Mouse (Mus musculus): ENCODE results near the gene Lyl1. TPM values are rescaled to one million over a fixed set of nuclear protein-coding genes. Genes with fewer than 3 reads are reported as not detected.
A peak's percentile ranks its signal among the peaks of the same experiment; 100 is the strongest.

Gene Lyl1
- total and polyA plus RNA-seq, 3 experiments, result 81.2 to 550 (median 138) TPM

DNA sequence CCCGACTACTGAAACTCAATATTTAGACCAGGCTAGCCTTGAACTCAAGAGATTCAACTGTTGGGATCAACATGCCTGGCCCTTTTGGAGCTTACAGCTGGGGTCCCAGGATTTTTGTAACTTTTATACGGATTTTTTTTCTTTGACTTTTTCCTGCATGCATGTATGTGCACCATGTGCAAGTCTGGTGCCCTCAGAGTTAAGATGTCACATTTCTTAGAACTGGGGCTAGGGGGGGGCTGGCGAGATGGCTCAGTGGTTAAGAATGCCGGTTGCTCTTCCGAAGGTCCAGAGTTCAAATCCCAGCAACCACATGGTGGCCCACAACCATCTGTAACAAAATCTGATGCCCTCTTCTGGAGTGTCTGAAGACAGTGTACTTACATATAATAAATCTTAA, 731 bp upstream of the Lyl1 start:
- TF ChIP-seq GATA1 (IDR thresholded peaks at IDR 0.05; ENCODE audit: borderline replicate concordance, low read length) (no peak), CTCF (IDR thresholded peaks at IDR 0.05; ENCODE audit: low read depth, low read length) (no peak), TAL1 (conservative IDR thresholded peaks at IDR 0.05; ENCODE audit: low read depth, low read length) (no peak), GATA2 (IDR thresholded peaks at IDR 0.05; ENCODE audit: borderline replicate concordance, low read depth, low read length) (no peak), POLR2AphosphoS5 (IDR thresholded peaks at IDR 0.05; ENCODE audit: insufficient replicate concordance, low read depth, low read length) (no peak)
- Histone ChIP-seq H3K36me3 (replicated peaks) (peaks cover 85% of the 10 kb centered on the region), H3K9me3 (replicated peaks) (no peaks in the 10 kb centered on the region), H3K27me3 (ENCODE audit: insufficient read depth, low read length) (no peaks in the 10 kb centered on the region), H3K4me1 (ENCODE audit: insufficient read depth, low read depth, low read length) (peaks cover 63% of the 10 kb centered on the region), H3K4me3 (ENCODE audit: low read depth, low read length) (peak overlapping the region; percentile 42; the same call in 1 of the 2 replicates)
- no peak for DNase-seq (ENCODE audit: low spot score)
- no peak for ATAC-seq (ENCODE audit: extremely low read depth, insufficient number of reproducible peaks, low FRiP score, poor library complexity, severe bottlenecking)

DNA sequence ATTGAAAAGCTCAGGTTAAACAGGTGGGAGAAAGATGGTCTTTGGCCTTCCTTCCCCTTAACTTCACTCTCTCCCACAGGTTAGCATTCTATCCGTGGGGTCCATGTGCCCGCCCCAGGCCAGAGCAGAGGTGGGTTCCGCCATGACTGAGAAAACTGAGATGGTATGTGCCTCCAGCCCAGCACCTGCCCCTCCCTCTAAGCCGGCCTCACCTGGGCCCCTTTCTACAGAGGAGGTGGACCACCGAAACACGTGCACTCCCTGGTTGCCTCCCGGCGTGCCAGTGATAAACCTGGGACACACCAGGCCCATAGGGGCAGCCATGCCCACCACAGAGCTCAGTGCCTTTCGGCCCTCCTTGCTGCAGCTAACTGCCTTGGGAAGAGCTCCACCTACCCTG, 1.3 kb downstream of the Lyl1 start:
- H3K4me1 ChIP-seq (ENCODE audit: insufficient read depth, low read depth, low read length), result peaks cover 66% of the 10 kb centered on the region
- no peaks in the 10 kb centered on the region for H3K27me3 ChIP-seq (ENCODE audit: insufficient read depth, low read length)
- H3K36me3 ChIP-seq (replicated peaks), result peaks cover 65% of the 10 kb centered on the region
- no peak for TF ChIP-seq CTCF (IDR thresholded peaks at IDR 0.05; ENCODE audit: low read depth, low read length)
- no peak; the same call in 1 of the 2 replicates for TF ChIP-seq POLR2AphosphoS5 (IDR thresholded peaks at IDR 0.05; ENCODE audit: insufficient replicate concordance, low read depth, low read length)
- no peak for TF ChIP-seq TAL1 (conservative IDR thresholded peaks at IDR 0.05; ENCODE audit: low read depth, low read length)
- TF ChIP-seq GATA1 (IDR thresholded peaks at IDR 0.05; ENCODE audit: borderline replicate concordance, low read length), result no peak
- TF ChIP-seq GATA2 (IDR thresholded peaks at IDR 0.05; ENCODE audit: borderline replicate concordance, low read depth, low read length), result no peak
- peak overlapping the region; percentile 81 for H3K4me3 ChIP-seq (ENCODE audit: low read depth, low read length)
- DNase-seq (ENCODE audit: low spot score) (no peak), ATAC-seq (ENCODE audit: extremely low read depth, insufficient number of reproducible peaks, low FRiP score, poor library complexity, severe bottlenecking) (no peak)
- no peaks in the 10 kb centered on the region for H3K9me3 ChIP-seq (replicated peaks)

DNA sequence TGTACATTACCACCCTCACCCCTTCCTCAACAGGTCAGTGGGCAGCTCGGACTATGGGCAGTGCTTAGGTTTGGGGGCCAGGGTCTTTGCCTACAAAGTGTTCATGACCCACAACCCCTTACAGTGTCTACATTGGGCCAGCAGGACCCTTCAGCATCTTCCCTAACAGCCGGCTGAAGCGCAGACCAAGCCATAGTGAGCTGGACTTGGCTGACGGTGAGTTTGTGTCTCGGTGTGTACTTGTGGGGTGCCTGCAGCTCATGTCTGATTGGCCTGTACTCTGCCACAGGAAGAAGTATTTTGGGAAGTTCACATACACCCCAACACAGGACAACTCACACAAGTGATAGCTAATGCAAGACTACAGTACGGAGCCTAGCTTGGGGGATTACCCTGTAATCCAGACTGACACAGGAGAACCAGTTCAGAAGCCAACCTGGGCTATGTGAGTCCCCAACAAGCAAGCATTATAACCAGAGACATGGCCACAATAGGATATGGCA, 1.8 kb downstream of the Lyl1 start:
- DNase-seq (ENCODE audit: low spot score) (no peak), ATAC-seq (ENCODE audit: extremely low read depth, insufficient number of reproducible peaks, low FRiP score, poor library complexity, severe bottlenecking) (no peak)
- peaks cover 66% of the 10 kb centered on the region for H3K4me1 ChIP-seq (ENCODE audit: insufficient read depth, low read depth, low read length)

DNA sequence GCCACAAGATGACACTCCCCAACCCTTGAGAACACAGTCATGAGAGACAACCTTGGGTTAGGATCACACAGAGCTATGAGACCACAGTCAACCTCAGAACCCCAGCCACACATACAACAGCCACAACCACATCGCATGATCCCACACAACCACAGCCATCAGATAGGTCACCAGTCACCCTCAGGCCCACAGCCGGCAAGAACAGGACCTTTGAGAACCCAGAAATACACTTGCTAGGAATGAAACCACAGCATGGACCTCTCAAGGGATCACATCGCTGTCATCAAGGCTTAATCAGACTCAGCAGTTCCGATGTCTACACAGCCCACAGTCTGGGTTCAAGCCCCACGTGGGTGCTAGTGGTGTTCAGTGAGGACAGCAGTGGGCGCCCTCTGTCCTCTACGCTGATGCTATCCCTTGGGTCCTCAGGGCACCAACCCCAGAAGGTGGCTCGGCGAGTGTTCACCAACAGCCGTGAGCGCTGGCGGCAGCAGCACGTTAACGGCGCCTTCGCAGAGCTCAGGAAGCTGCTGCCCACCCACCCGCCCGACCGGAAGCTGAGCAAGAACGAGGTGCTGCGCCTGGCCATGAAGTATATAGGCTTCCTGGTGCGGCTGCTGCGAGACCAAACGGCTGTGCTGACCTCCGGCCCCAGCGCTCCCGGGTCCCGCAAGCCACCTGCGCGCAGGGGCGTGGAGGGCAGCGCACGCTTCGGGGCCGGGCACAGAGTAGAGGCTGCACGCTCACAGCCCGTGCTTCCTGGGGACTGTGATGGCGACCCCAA, 2.4 kb downstream of the Lyl1 start:
- Histone ChIP-seq H3K4me1 (ENCODE audit: insufficient read depth, low read depth, low read length) (peaks cover 65% of the 10 kb centered on the region), H3K27me3 (ENCODE audit: insufficient read depth, low read length) (no peaks in the 10 kb centered on the region), H3K36me3 (replicated peaks) (peaks cover 54% of the 10 kb centered on the region), H3K9me3 (replicated peaks) (no peaks in the 10 kb centered on the region), H3K4me3 (ENCODE audit: low read depth, low read length) (peak overlapping the region; percentile 81)
- DNase-seq (ENCODE audit: low spot score), result no peak
- ATAC-seq (ENCODE audit: extremely low read depth, insufficient number of reproducible peaks, low FRiP score, poor library complexity, severe bottlenecking), result no peak
- TF ChIP-seq GATA1 (IDR thresholded peaks at IDR 0.05; ENCODE audit: borderline replicate concordance, low read length) (no peak), TAL1 (conservative IDR thresholded peaks at IDR 0.05; ENCODE audit: low read depth, low read length) (no peak), POLR2AphosphoS5 (IDR thresholded peaks at IDR 0.05; ENCODE audit: insufficient replicate concordance, low read depth, low read length) (no peak; the same call in 1 of the 2 replicates), CTCF (IDR thresholded peaks at IDR 0.05; ENCODE audit: low read depth, low read length) (no peak), GATA2 (IDR thresholded peaks at IDR 0.05; ENCODE audit: borderline replicate concordance, low read depth, low read length) (no peak)

More for the DNA sequence above, 1.8 kb downstream of the Lyl1 start:
- H3K27me3 ChIP-seq (ENCODE audit: insufficient read depth, low read length), result no peaks in the 10 kb centered on the region
- peaks cover 61% of the 10 kb centered on the region for H3K36me3 ChIP-seq (replicated peaks)
- peak overlapping the region; percentile 81 for H3K4me3 ChIP-seq (ENCODE audit: low read depth, low read length)
- no peak for TF ChIP-seq TAL1 (conservative IDR thresholded peaks at IDR 0.05; ENCODE audit: low read depth, low read length)
- no peak for TF ChIP-seq GATA2 (IDR thresholded peaks at IDR 0.05; ENCODE audit: borderline replicate concordance, low read depth, low read length)
- peak; percentile 4; the same call in 1 of the 2 replicates for TF ChIP-seq POLR2AphosphoS5 (IDR thresholded peaks at IDR 0.05; ENCODE audit: insufficient replicate concordance, low read depth, low read length)
- no peaks in the 10 kb centered on the region for H3K9me3 ChIP-seq (replicated peaks)

DNA sequence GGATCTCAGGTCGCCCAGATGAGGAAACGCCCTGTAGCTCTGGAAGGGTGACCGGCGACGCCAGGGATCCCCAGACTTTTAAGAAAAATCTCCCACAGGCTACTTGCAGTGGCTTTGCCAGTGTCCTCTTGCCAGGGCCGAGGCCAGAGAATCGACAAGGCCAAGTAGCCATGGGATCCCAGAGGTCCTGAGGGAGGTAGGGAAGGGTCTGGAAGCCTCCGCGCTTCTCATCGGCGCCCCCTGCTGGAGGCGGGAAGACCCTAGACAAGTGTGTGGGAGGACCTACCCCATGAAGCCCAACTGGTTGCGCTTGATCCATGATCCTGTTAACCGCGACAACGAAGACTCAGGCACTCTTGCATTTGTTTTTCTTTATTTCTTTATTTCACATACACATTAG, 3.1 kb downstream of the Lyl1 start:
- ATAC-seq (ENCODE audit: extremely low read depth, insufficient number of reproducible peaks, low FRiP score, poor library complexity, severe bottlenecking), result no peak

More for the DNA sequence above, 3.1 kb downstream of the Lyl1 start:
- H3K4me1 ChIP-seq (ENCODE audit: insufficient read depth, low read depth, low read length), result peaks cover 65% of the 10 kb centered on the region
- H3K36me3 ChIP-seq (replicated peaks), result peaks cover 49% of the 10 kb centered on the region
- peak overlapping the region; percentile 81 for H3K4me3 ChIP-seq (ENCODE audit: low read depth, low read length)
- H3K27me3 ChIP-seq (ENCODE audit: insufficient read depth, low read length), result no peaks in the 10 kb centered on the region
- TF ChIP-seq CTCF (IDR thresholded peaks at IDR 0.05; ENCODE audit: low read depth, low read length) (peak; percentile 89), GATA1 (IDR thresholded peaks at IDR 0.05; ENCODE audit: borderline replicate concordance, low read length) (no peak), TAL1 (conservative IDR thresholded peaks at IDR 0.05; ENCODE audit: low read depth, low read length) (no peak), GATA2 (IDR thresholded peaks at IDR 0.05; ENCODE audit: borderline replicate concordance, low read depth, low read length) (no peak), POLR2AphosphoS5 (IDR thresholded peaks at IDR 0.05; ENCODE audit: insufficient replicate concordance, low read depth, low read length) (0 out of 2 replicates have a peak, but pooled peaks have one; percentile 56)
- H3K9me3 ChIP-seq (replicated peaks), result no peaks in the 10 kb centered on the region
- DNase-seq (ENCODE audit: low spot score), result peak; percentile 72
